Mouse (Mus musculus) testis, adult 2 months (tissue): Measurements from ENCODE around the gene Vmn2r81.

Experiments used
- CTCF ChIP-seq: fragments of 200-500 bp; IDR thresholded peaks from 2 replicates; pipeline ENCODE4 v1.5.1; 2012; ENCODE audit warnings: low read depth, mild to moderate bottlenecking, inconsistent platforms, low read length, moderate library complexity; ENCODE audit not compliant: control insufficient read depth, insufficient read depth, insufficient replicate concordance
- POLR2A ChIP-seq: fragments of 200-500 bp; IDR thresholded peaks from 2 replicates; pipeline ENCODE4 v1.6.1; 2012; ENCODE audit warnings: low read depth, mild to moderate bottlenecking, inconsistent platforms, low read length, moderate library complexity; ENCODE audit not compliant: control insufficient read depth

DNA sequence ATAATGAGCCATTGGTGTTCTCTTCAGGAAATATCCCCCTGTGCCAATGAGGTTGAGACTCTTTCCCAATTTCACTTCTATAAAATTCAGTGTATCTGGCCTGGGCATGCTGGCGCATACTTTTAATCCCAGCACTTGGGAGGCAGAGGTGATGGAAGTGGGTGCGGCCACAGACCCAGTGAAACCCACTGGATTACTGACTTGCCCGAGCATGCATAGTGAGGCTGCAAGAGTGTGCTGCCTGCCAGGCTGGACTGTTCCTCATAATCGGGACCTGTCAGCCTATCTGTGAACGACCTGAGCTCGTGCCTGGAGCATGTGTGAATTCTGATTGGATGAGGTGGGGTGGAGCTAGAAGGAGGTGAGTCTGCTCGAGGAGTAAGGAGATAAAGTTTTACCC, 25.3 kb upstream of the Vmn2r81 start:
- TF ChIP-seq CTCF (no peak), POLR2A (no peak)
